Mouse (Mus musculus) brain, embryonic 18.5 days (tissue): ENCODE results near the gene Zfhx3.

Source experiments
- DNase-seq: peaks from one replicate; pipeline ENCODE4 v3.0.0-alpha.2; 2012; ENCODE audit warnings: low read depth, low spot score

Gene Zfhx3

GRCm38 (mm10) chr8:108089632-108090031 is 147.2 kb downstream of the Zfhx3 start:
- DNase-seq, result no peak

- DNase-seq, result no peak
These were observed 156.2 kb downstream of the Zfhx3 start for GRCm38 (mm10) chr8:108098598-108098997.

- no peak for DNase-seq
These were observed 158.7 kb downstream of the Zfhx3 start for GRCm38 (mm10) chr8:108101131-108101530.

GRCm38 (mm10) chr8:108101978-108102865 is 159.8 kb downstream of the Zfhx3 start:
- peak; percentile 46 for DNase-seq

- no peak for DNase-seq
These were observed 162.1 kb downstream of the Zfhx3 start for GRCm38 (mm10) chr8:108104471-108105098.

GRCm38 (mm10) chr8:108125053-108125452 is 182.6 kb downstream of the Zfhx3 start:
- DNase-seq, result no peak

GRCm38 (mm10) chr8:108125491-108125890 is 183.0 kb downstream of the Zfhx3 start:
- DNase-seq, result no peak

- DNase-seq, result no peak
These were observed 204.1 kb downstream of the Zfhx3 start for GRCm38 (mm10) chr8:108146536-108146935.

- DNase-seq, result no peak
These were observed 206.3 kb downstream of the Zfhx3 start for GRCm38 (mm10) chr8:108148599-108149249.

- DNase-seq, result no peak
These were observed 228.4 kb downstream of the Zfhx3 start for GRCm38 (mm10) chr8:108170804-108171203.

GRCm38 (mm10) chr8:108183296-108183695 is 240.9 kb downstream of the Zfhx3 start:
- no peak for DNase-seq

GRCm38 (mm10) chr8:108183948-108184347 is 241.5 kb downstream of the Zfhx3 start:
- DNase-seq, result no peak

- no peak for DNase-seq
These were observed 243.8 kb downstream of the Zfhx3 start for GRCm38 (mm10) chr8:108186289-108186688.

GRCm38 (mm10) chr8:108188044-108188443 is 245.6 kb downstream of the Zfhx3 start:
- no peak for DNase-seq

- no peak for DNase-seq
These were observed 252.1 kb downstream of the Zfhx3 start for GRCm38 (mm10) chr8:108194571-108194970.

- DNase-seq, result no peak
These were observed 272.6 kb downstream of the Zfhx3 start for GRCm38 (mm10) chr8:108215026-108215425.

GRCm38 (mm10) chr8:108218171-108218840 is 275.9 kb downstream of the Zfhx3 start:
- DNase-seq, result no peak

- DNase-seq, result no peak
These were observed 278.1 kb downstream of the Zfhx3 start for GRCm38 (mm10) chr8:108220511-108220910.

- DNase-seq, result no peak
These were observed 279.6 kb downstream of the Zfhx3 start for GRCm38 (mm10) chr8:108222091-108222490.

- no peak for DNase-seq
These were observed 289.9 kb downstream of the Zfhx3 start for GRCm38 (mm10) chr8:108232326-108232725.

- no peak for DNase-seq
These were observed 292.0 kb downstream of the Zfhx3 start for GRCm38 (mm10) chr8:108234481-108234880.

- no peak for DNase-seq
These were observed 294.3 kb downstream of the Zfhx3 start for GRCm38 (mm10) chr8:108236715-108237114.
